Mouse (Mus musculus) limb, embryonic 11.5 days (tissue): Measurements from ENCODE around the gene Dlgap1. TPM values are rescaled to one million over a fixed set of nuclear protein-coding genes. Genes with fewer than 3 reads are reported as not detected.
A peak's percentile ranks its signal among the peaks of the same experiment; 100 is the strongest.

Experiments used
- ATAC-seq: fragments of 200-750 bp; cut with Nextera tagmentation; 2 replicates; pipeline ENCODE4 v1.8.0; 2017; ENCODE audit warnings: low read depth; ENCODE audit not compliant: insufficient number of reproducible peaks, low FRiP score, low TSS enrichment
- DNase-seq: peaks from one replicate; pipeline ENCODE4 v3.0.0-alpha.2; 2015; ENCODE audit warnings: low spot score
- H3K27ac ChIP-seq: fragments of 300-500 bp; sonication (generic); replicated peaks from 2 replicates; pipeline ENCODE4 v1.5.1; 2014; ENCODE audit warnings: low read depth, mild to moderate bottlenecking, low read length
- H3K27me3 ChIP-seq: fragments of 300-500 bp; sonication (generic); 2 replicates; pipeline ENCODE4 v1.6.1; 2014; ENCODE audit warnings: mild to moderate bottlenecking, low read length, mixed read lengths; ENCODE audit not compliant: control insufficient read depth, insufficient read depth
- H3K36me3 ChIP-seq: fragments of 300-500 bp; sonication (generic); 2 replicates; pipeline ENCODE4 v1.6.1; 2014; ENCODE audit warnings: mild to moderate bottlenecking, low read length, moderate library complexity, mixed read lengths; ENCODE audit not compliant: control insufficient read depth, insufficient read depth
- H3K4me1 ChIP-seq: fragments of 300-500 bp; sonication (generic); 2 replicates; pipeline ENCODE4 v1.6.1; 2014; ENCODE audit warnings: low read length, mixed read lengths; ENCODE audit not compliant: control insufficient read depth, insufficient read depth
- H3K4me2 ChIP-seq: fragments of 300-500 bp; sonication (generic); 2 replicates; pipeline ENCODE4 v1.6.1; 2014; ENCODE audit warnings: low read depth, mild to moderate bottlenecking, moderate library complexity; ENCODE audit not compliant: severe bottlenecking
- H3K4me3 ChIP-seq: fragments of 300-500 bp; sonication (generic); 2 replicates; pipeline ENCODE4 v1.5.1; 2014; ENCODE audit warnings: low read depth, low read length
- H3K9ac ChIP-seq: fragments of 300-500 bp; sonication (generic); 2 replicates; pipeline ENCODE4 v1.6.1; 2014; ENCODE audit warnings: mild to moderate bottlenecking, low read length
- H3K9me3 ChIP-seq: fragments of 300-500 bp; sonication (generic); 2 replicates; pipeline ENCODE4 v1.6.1; 2016; ENCODE audit warnings: low read length; ENCODE audit not compliant: control insufficient read depth
- WGBS: fragments of 180-500 bp; shearing (Covaris S2); extraction: QIAGEN DNeasy Blood & Tissue Kit; methylation state at CpG from one replicate; pipeline ENCODE4 v1.1.7; 2014; 5-methylcytosine and 5-hydroxymethylcytosine counted together
- polyA plus RNA-seq: library from polyadenylated mRNA; unstranded; fragments of >200 nt; fragmentation: Nextera tagmentation; extraction: Ambion mirVana; gene quantifications from 2 replicates; pipeline ENCODE4 v1.2.1, GENCODE M21; 2014

The Dlgap1 gene
- polyA plus RNA-seq, 1 experiment from 2014 or later, result 0.65 TPM

GRCm38 (mm10) chr17:70516506-70516905 is 547.6 kb downstream of the Dlgap1 start:
- no peak for DNase-seq
- WGBS, result 90% methylated on average over 18 of the region's 18 CpGs
- Histone ChIP-seq H3K36me3 (no peaks in the 10 kb centered on the region), H3K4me3 (no peak overlapping the region), H3K4me1 (no peaks in the 10 kb centered on the region), H3K27me3 (no peaks in the 10 kb centered on the region), H3K9ac (no peak overlapping the region), H3K27ac (no peak overlapping the region), H3K9me3 (no peaks in the 10 kb centered on the region), H3K4me2 (no peak overlapping the region)
- no peak for ATAC-seq

DNA sequence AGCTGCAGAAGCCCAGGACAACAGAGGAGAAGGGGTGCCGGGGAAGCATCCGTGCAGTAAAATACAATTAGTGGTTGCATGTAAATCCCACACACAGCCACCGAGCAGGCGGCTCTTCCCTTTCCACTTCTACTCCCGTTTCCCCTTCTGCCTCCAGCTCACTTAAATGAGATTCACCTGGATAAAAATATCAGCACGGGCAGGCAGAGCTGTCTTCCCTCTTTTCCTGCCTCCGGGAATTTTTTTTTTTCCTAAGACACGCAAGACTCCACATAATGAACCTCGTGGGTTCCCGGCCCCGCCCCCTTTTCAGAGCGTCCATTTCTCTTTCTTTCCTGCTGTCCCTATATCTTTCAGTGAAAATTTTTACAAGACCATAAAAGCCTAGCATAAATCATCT is 548.5 kb downstream of the Dlgap1 start:
- no peaks in the 10 kb centered on the region for H3K36me3 ChIP-seq

GRCm38 (mm10) chr17:70521058-70521851 is 552.4 kb downstream of the Dlgap1 start:
- Histone ChIP-seq H3K4me2 (no peak overlapping the region), H3K27ac (no peak overlapping the region), H3K4me1 (no peaks in the 10 kb centered on the region), H3K27me3 (no peaks in the 10 kb centered on the region), H3K36me3 (no peaks in the 10 kb centered on the region), H3K4me3 (no peak overlapping the region), H3K9ac (no peak overlapping the region), H3K9me3 (no peaks in the 10 kb centered on the region)
- DNase-seq, result no peak
- 71% methylated on average over 5 of the region's 5 CpGs for WGBS
- ATAC-seq, result no peak

More for the DNA sequence above, 548.5 kb downstream of the Dlgap1 start:
- no peaks in the 10 kb centered on the region for H3K4me1 ChIP-seq
- no peaks in the 10 kb centered on the region for H3K27me3 ChIP-seq
- no peak overlapping the region for H3K4me3 ChIP-seq
- H3K9me3 ChIP-seq, result no peaks in the 10 kb centered on the region
- no peak overlapping the region for H3K4me2 ChIP-seq
- DNase-seq (no peak), ATAC-seq (no peak)
- no peak overlapping the region for H3K27ac ChIP-seq
- no peak overlapping the region for H3K9ac ChIP-seq
- WGBS, result 87% methylated on average over 12 of the region's 12 CpGs

GRCm38 (mm10) chr17:70521971-70522370 is 553.1 kb downstream of the Dlgap1 start:
- Histone ChIP-seq H3K4me2 (no peak overlapping the region), H3K9ac (no peak overlapping the region)
- DNase-seq, result no peak

DNA sequence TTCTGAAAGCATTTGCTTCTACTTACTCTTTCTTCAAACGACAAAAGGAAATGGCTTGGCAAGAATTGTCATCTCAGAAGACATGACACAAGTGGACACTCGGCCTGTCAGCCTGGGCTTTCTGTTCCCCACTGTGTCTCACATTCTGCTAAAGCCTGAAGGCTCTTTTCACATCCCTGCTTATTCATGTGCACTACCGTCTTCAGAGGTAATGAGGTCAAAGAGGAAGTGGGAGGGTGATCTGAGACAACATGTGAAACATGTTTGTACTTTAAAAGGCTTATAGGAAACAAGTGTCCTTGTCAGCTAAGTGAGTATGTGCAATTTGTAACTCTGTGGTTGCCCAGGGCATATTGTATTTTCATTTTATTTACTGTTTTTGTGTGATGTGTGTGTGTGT is 557.1 kb downstream of the Dlgap1 start:
- Histone ChIP-seq H3K27me3 (no peaks in the 10 kb centered on the region), H3K4me3 (no peak overlapping the region), H3K4me2 (no peak overlapping the region), H3K9ac (no peak overlapping the region), H3K4me1 (no peaks in the 10 kb centered on the region), H3K36me3 (no peaks in the 10 kb centered on the region), H3K27ac (no peak overlapping the region), H3K9me3 (no peaks in the 10 kb centered on the region)
- DNase-seq, result no peak
- WGBS, result 61% methylated on average over 3 of the region's 3 CpGs
- ATAC-seq, result no peak

More at GRCm38 (mm10) chr17:70521971-70522370, 553.1 kb downstream of the Dlgap1 start:
- no peak for ATAC-seq
- WGBS, result 46% methylated on average over 11 of the region's 11 CpGs
- Histone ChIP-seq H3K27me3 (no peaks in the 10 kb centered on the region), H3K9me3 (no peaks in the 10 kb centered on the region), H3K36me3 (no peaks in the 10 kb centered on the region), H3K4me1 (no peaks in the 10 kb centered on the region), H3K27ac (no peak overlapping the region), H3K4me3 (no peak overlapping the region)

DNA sequence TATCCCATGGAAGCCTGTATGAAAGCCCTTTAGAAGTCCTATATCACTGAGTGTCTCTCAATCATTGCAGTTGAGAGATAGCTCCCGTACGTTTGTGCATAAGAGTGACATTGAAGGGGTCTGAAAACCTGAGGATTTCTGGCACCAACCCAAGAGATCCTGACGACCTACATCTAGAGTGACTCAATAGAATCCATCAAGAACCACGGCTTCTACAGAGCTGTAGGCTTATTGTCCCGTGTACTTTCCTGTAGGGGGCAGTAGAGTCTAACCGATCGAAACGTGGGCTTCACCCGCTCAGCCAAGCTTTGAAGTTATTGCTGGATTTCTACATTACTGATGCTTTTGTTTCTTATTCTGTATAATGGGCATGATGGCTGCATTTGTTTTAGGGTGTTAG is 558.2 kb downstream of the Dlgap1 start:
- Histone ChIP-seq H3K4me3 (no peak overlapping the region), H3K4me2 (no peak overlapping the region), H3K9me3 (no peaks in the 10 kb centered on the region), H3K36me3 (no peaks in the 10 kb centered on the region), H3K9ac (no peak overlapping the region), H3K27me3 (no peaks in the 10 kb centered on the region), H3K4me1 (no peaks in the 10 kb centered on the region), H3K27ac (no peak overlapping the region)
- WGBS, result 32% methylated on average over 9 of the region's 9 CpGs
- DNase-seq (peak; percentile 34), ATAC-seq (0 out of 2 replicates have a peak, but pooled peaks have one; percentile 17)

- H3K4me2 ChIP-seq, result no peak overlapping the region
- no peak for ATAC-seq
These were observed 559.6 kb downstream of the Dlgap1 start for GRCm38 (mm10) chr17:70528196-70529187.

GRCm38 (mm10) chr17:70534321-70534720 is 565.4 kb downstream of the Dlgap1 start:
- H3K36me3 ChIP-seq, result no peaks in the 10 kb centered on the region
- H3K27me3 ChIP-seq, result no peaks in the 10 kb centered on the region
- DNase-seq (no peak), ATAC-seq (no peak)
- H3K9me3 ChIP-seq, result no peaks in the 10 kb centered on the region
- WGBS, result 78% methylated on average over 3 of the region's 3 CpGs
- no peak overlapping the region for H3K27ac ChIP-seq
- no peaks in the 10 kb centered on the region for H3K4me1 ChIP-seq
- no peak overlapping the region for H3K9ac ChIP-seq
- no peak overlapping the region for H3K4me3 ChIP-seq
- H3K4me2 ChIP-seq, result no peak overlapping the region

More at GRCm38 (mm10) chr17:70528196-70529187, 559.6 kb downstream of the Dlgap1 start:
- H3K27me3 ChIP-seq, result no peaks in the 10 kb centered on the region
- no peak overlapping the region for H3K27ac ChIP-seq
- H3K36me3 ChIP-seq, result no peaks in the 10 kb centered on the region
- H3K4me1 ChIP-seq, result no peaks in the 10 kb centered on the region
- H3K4me3 ChIP-seq, result no peak overlapping the region
- no peak for DNase-seq
- WGBS, result 68% methylated on average over 7 of the region's 7 CpGs
- no peaks in the 10 kb centered on the region for H3K9me3 ChIP-seq
- no peak overlapping the region for H3K9ac ChIP-seq
